Mouse (Mus musculus): ENCODE measurements around the gene Ctss. TPM values are rescaled to one million over a fixed set of nuclear protein-coding genes. Genes with fewer than 3 reads are reported as not detected.

The Ctss gene
- 16.3 and 17.7 TPM in 2 replicates for polyA plus RNA-seq (2014; fragmentation: Nextera tagmentation; extraction: Ambion mirVana)

DNA sequence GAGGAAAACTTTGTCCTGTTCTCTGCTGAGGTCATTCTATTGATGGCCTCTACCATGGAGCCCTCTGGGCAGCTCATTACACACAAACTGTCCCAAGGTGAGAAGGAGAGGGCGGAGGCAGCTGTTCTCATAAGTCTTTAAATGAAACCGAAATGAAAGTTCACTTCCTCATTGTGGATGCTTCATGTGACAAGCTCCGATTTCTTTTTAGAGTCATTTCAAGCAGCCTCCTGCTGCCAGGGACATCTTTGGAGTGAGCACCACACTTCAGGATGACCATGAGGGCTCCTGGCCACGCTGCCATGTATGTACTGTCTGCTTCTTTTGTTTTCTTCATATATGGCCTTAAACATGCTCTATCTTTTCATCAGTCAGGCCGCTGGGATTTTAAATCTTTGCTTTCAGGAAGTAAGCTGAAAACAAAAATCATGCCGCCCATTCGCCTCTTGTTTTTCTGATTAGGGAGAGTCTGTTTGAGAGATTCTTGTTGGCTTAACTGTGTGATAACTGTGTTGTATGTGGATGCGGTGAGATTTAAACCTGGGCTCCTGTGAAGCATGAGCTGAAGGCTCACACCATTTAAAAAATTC is at the start of gene Ctss:
Gene Ctss (plus strand): TSS at position 165 of the 590 bp plus-strand sequence.
- DNase-seq (ENCODE audit: low spot score) = no peak
- H3K36me3 ChIP-seq (replicated peaks; ENCODE audit: control insufficient read depth, insufficient read depth) = no peaks in the 10 kb centered on the region
- no peaks in the 10 kb centered on the region for H3K4me1 ChIP-seq (replicated peaks; ENCODE audit: control insufficient read depth, insufficient read depth, low read length)
- H3K27me3 ChIP-seq (ENCODE audit: control insufficient read depth, insufficient read depth, low read length) = no peaks in the 10 kb centered on the region
- H3K9ac ChIP-seq = no peak within 1 kb of the TSS
- 93% methylated on average over 8 of the region's 8 CpGs for WGBS
- no peaks in the 10 kb centered on the region for H3K9me3 ChIP-seq (ENCODE audit: control insufficient read depth, low read length)
- H3K4me3 ChIP-seq (replicated peaks; ENCODE audit: low read length) = no peak within 1 kb of the TSS
- H3K27ac ChIP-seq = no peak within 1 kb of the TSS
- H3K4me2 ChIP-seq (replicated peaks) = no peak within 1 kb of the TSS
- ATAC-seq (ENCODE audit: low FRiP score) = no peak

DNA sequence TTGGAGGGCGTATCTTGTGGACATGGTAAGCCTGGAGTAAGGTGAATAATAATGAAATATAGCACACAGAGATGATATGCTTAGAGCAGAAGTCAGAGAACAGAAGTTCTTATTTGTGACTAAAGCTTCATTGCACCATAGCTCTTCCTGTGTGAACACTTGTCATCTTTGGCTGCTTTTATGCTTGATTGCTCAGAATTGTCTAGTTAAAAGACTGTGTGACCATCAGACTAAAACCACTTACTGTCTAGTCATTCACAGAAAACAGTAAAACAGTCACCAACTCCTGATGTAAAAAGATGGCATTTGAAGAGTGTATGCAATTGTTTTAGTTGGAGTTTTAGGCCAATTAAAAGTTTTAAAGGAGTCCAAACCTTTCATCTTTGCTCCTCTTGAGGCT is 47.6 kb upstream of the Ctss start:
- ATAC-seq (ENCODE audit: low FRiP score) (no peak), DNase-seq (ENCODE audit: low spot score) (no peak)
- H3K4me3 ChIP-seq (replicated peaks; ENCODE audit: low read length) = no peak overlapping the region
- WGBS = 100% methylated on average over 1 of the region's 1 CpGs
- no peaks in the 10 kb centered on the region for H3K9me3 ChIP-seq (ENCODE audit: control insufficient read depth, low read length)
- H3K36me3 ChIP-seq (replicated peaks; ENCODE audit: control insufficient read depth, insufficient read depth) = peaks cover 90% of the 10 kb centered on the region
- H3K27me3 ChIP-seq (ENCODE audit: control insufficient read depth, insufficient read depth, low read length) = no peaks in the 10 kb centered on the region
- no peak overlapping the region for H3K4me2 ChIP-seq (replicated peaks)
- H3K27ac ChIP-seq = no peak overlapping the region
- H3K4me1 ChIP-seq (replicated peaks; ENCODE audit: control insufficient read depth, insufficient read depth, low read length) = no peaks in the 10 kb centered on the region
- H3K9ac ChIP-seq = no peak overlapping the region

DNA sequence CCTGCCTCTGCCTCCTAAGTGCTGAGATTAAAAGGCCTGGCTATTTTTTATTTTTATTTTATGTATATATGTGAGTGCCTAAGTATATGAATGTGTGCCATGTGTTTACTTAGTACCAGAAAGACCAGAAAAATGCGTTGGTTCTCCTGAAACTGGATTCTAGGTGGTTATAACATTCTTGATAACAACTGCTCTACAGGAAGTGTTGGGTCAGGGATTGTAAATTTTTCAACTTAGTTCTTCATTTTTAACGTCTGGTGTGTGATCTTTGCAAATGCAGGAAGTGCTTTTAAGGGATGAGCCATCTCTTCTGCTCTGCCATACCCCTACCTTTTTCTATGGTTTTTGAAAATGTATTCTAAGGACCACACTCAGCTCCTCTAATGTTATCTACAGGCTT is 40.2 kb upstream of the Ctss start:
- Histone ChIP-seq H3K27ac (no peak overlapping the region), H3K4me1 (replicated peaks; ENCODE audit: control insufficient read depth, insufficient read depth, low read length) (no peaks in the 10 kb centered on the region), H3K4me2 (replicated peaks) (no peak overlapping the region), H3K9me3 (ENCODE audit: control insufficient read depth, low read length) (no peaks in the 10 kb centered on the region), H3K27me3 (ENCODE audit: control insufficient read depth, insufficient read depth, low read length) (no peaks in the 10 kb centered on the region), H3K36me3 (replicated peaks; ENCODE audit: control insufficient read depth, insufficient read depth) (peaks cover 91% of the 10 kb centered on the region), H3K4me3 (replicated peaks; ENCODE audit: low read length) (no peak overlapping the region), H3K9ac (no peak overlapping the region)
- DNase-seq (ENCODE audit: low spot score) (no peak), ATAC-seq (ENCODE audit: low FRiP score) (no peak)
- 86% methylated on average over 2 of the region's 2 CpGs for WGBS

DNA sequence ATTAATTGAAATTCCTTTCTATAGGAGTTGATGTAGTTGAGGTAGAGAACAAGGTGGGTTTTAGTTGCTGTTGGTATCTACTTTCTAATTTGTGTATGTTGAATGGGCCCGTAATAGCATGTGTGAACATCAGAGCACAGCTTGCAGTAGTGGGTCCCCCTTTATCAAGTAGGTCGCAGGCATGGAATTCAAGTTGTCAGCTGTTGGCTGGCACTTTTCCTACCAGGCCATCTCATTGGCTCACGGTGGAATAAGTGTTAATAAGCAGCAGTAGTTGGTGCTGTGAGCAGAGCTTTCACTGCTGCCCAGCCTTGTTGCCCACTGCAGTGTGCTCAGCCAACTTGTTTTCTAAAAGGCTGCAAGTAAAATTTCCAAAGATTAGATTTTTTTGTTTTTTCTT is 37.9 kb upstream of the Ctss start:
- 92% methylated on average over 3 of the region's 3 CpGs for WGBS
- Histone ChIP-seq H3K9ac (no peak overlapping the region), H3K27me3 (ENCODE audit: control insufficient read depth, insufficient read depth, low read length) (no peaks in the 10 kb centered on the region), H3K27ac (no peak overlapping the region), H3K36me3 (replicated peaks; ENCODE audit: control insufficient read depth, insufficient read depth) (peaks cover 96% of the 10 kb centered on the region), H3K4me1 (replicated peaks; ENCODE audit: control insufficient read depth, insufficient read depth, low read length) (no peaks in the 10 kb centered on the region), H3K4me2 (replicated peaks) (no peak overlapping the region), H3K4me3 (replicated peaks; ENCODE audit: low read length) (no peak overlapping the region), H3K9me3 (ENCODE audit: control insufficient read depth, low read length) (no peaks in the 10 kb centered on the region)
- DNase-seq (ENCODE audit: low spot score) (no peak), ATAC-seq (ENCODE audit: low FRiP score) (no peak)

DNA sequence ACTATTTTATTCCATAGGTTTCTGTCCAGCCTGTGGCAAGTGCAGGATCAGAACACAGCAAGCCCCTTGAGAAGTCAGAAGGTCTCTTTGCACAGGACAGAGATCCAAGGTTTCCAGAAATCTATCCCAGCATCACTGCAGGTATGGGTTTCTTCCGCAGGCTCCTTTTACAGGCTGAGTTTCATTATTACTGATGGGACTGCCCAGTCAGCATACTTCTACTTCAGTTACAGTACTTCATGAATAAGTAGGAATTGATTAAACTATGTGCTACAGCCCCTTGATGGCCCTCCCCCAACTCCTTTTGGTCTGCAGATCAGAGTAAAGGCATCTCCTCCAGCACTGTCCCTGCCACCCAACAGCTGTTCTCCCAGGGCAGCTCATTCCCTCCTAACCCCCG is 36.3 kb upstream of the Ctss start:
- 92% methylated on average over 2 of the region's 2 CpGs for WGBS
- H3K27me3 ChIP-seq (ENCODE audit: control insufficient read depth, insufficient read depth, low read length) = no peaks in the 10 kb centered on the region
- no peaks in the 10 kb centered on the region for H3K4me1 ChIP-seq (replicated peaks; ENCODE audit: control insufficient read depth, insufficient read depth, low read length)
- no peaks in the 10 kb centered on the region for H3K9me3 ChIP-seq (ENCODE audit: control insufficient read depth, low read length)
- H3K36me3 ChIP-seq (replicated peaks; ENCODE audit: control insufficient read depth, insufficient read depth) = peaks cover 97% of the 10 kb centered on the region
- no peak overlapping the region for H3K4me3 ChIP-seq (replicated peaks; ENCODE audit: low read length)
- no peak overlapping the region for H3K27ac ChIP-seq
- H3K9ac ChIP-seq = no peak overlapping the region
- no peak for ATAC-seq (ENCODE audit: low FRiP score)
- H3K4me2 ChIP-seq (replicated peaks) = no peak overlapping the region
- no peak for DNase-seq (ENCODE audit: low spot score)

DNA sequence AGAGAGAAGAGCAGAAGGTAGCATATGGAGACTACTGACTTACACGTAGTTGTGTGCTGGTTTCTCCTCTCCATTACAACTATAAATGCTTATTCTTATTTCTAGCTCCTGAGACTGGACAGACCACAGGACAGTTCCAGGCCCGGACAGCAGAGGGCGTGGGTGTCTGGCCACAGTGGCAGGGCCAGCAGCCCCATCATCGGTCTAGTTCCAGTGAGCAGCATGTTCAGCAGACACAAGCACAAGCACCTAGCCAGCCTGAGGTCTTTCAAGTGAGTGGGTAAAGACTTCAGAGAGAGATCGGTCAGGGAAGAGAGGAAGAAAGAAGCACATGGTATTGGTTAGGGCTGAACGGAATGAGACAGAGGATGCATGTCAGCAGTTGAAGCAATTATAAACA is 32.2 kb upstream of the Ctss start:
- Histone ChIP-seq H3K4me1 (replicated peaks; ENCODE audit: control insufficient read depth, insufficient read depth, low read length) (no peaks in the 10 kb centered on the region), H3K4me3 (replicated peaks; ENCODE audit: low read length) (no peak overlapping the region), H3K27ac (no peak overlapping the region), H3K9ac (no peak overlapping the region), H3K9me3 (ENCODE audit: control insufficient read depth, low read length) (no peaks in the 10 kb centered on the region), H3K27me3 (ENCODE audit: control insufficient read depth, insufficient read depth, low read length) (no peaks in the 10 kb centered on the region), H3K4me2 (replicated peaks) (no peak overlapping the region), H3K36me3 (replicated peaks; ENCODE audit: control insufficient read depth, insufficient read depth) (peaks cover 78% of the 10 kb centered on the region)
- WGBS = 73% methylated on average over 6 of the region's 6 CpGs
- ATAC-seq (ENCODE audit: low FRiP score) (no peak), DNase-seq (ENCODE audit: low spot score) (no peak)

DNA sequence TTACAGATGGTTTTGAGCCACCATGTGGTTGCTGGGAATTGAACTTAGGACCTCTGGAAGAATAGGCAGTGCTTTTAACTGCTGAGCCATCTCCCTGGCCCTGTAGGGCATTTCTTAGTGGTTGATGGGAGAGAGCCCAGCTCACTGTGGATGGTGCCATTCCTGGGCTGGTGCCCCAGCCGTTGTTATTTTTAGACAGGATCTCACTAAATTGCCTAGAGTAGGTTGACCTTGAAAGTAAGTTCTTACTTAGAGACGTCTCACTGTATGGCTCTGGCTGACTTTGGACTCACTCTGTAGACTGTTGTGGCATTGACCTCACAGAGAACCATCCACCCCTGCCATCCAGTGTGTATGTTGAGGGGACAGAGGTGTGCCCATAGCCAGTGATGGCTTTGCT is 28.4 kb upstream of the Ctss start:
- DNase-seq (ENCODE audit: low spot score) = no peak
- Histone ChIP-seq H3K9me3 (ENCODE audit: control insufficient read depth, low read length) (no peaks in the 10 kb centered on the region), H3K36me3 (replicated peaks; ENCODE audit: control insufficient read depth, insufficient read depth) (peaks cover 40% of the 10 kb centered on the region), H3K4me2 (replicated peaks) (no peak overlapping the region), H3K4me1 (replicated peaks; ENCODE audit: control insufficient read depth, insufficient read depth, low read length) (no peaks in the 10 kb centered on the region), H3K9ac (no peak overlapping the region), H3K4me3 (replicated peaks; ENCODE audit: low read length) (no peak overlapping the region), H3K27me3 (ENCODE audit: control insufficient read depth, insufficient read depth, low read length) (no peaks in the 10 kb centered on the region), H3K27ac (no peak overlapping the region)
- 95% methylated on average over 2 of the region's 2 CpGs for WGBS
- no peak for ATAC-seq (ENCODE audit: low FRiP score)

DNA sequence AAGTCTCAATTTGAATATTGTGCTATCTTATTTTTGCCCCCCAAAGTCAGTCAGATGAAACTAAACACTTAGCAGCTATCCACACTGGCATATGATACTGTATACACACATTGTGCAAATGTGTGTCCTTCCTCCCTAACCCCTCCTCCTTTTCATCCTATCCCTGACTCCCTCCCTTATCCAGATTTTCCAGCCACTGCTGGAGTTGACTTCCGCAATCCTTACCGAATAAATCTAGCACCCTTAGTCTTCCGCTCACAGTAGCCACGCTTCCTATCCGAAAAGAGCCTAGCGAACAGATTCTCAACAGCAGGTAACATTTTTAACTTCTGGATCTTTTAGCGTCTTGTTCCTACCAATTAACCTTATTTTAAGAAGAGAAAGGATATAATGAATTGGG is 27.6 kb upstream of the Ctss start, which contains the start of gene Ctsk:
Gene Ctsk (plus strand): TSS at position 233 of the 400 bp plus-strand sequence.
- ATAC-seq (ENCODE audit: low FRiP score) = no peak
- H3K4me3 ChIP-seq (replicated peaks; ENCODE audit: low read length) = no peak within 1 kb of the TSS
- no peak for DNase-seq (ENCODE audit: low spot score)
- peaks cover 32% of the 10 kb centered on the region for H3K36me3 ChIP-seq (replicated peaks; ENCODE audit: control insufficient read depth, insufficient read depth)
- H3K9me3 ChIP-seq (ENCODE audit: control insufficient read depth, low read length) = no peaks in the 10 kb centered on the region
- no peaks in the 10 kb centered on the region for H3K27me3 ChIP-seq (ENCODE audit: control insufficient read depth, insufficient read depth, low read length)
- H3K4me2 ChIP-seq (replicated peaks) = no peak within 1 kb of the TSS
- H3K4me1 ChIP-seq (replicated peaks; ENCODE audit: control insufficient read depth, insufficient read depth, low read length) = no peaks in the 10 kb centered on the region
- no peak within 1 kb of the TSS for H3K27ac ChIP-seq
- no peak within 1 kb of the TSS for H3K9ac ChIP-seq
- WGBS = 86% methylated on average over 7 of the region's 7 CpGs

DNA sequence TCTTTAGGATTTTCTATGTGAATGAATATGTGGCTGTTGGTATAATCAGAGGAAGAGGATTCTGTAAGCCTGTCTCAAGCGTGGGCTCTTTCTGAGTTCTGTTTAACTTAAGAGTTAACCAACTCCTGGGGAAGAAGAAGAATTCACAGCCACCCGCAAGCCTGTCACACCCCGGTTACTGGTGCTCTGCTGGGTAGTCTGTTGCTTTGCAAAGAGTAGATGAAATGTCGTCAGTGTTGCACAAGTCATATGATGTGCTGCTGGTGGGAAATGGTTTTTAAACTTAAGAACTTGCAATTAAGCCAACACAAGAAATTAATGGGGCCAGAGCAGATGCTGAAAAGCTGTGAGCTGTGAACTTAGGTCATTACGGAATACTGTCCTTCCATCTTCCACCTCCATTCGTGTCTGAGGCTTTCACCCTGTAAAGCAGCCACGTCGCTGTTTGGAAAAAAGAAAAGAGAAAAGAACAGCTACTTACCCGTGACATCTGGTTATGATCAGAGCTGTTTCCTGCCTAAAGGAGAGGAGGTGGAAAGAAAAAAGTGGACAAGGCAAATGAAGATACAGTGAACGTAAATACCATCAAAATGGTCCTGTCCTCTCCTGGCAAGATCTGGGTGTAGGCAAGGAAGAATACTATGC is 27.0 kb upstream of the Ctss start:
- no peak overlapping the region for H3K9ac ChIP-seq
- peaks cover 26% of the 10 kb centered on the region for H3K36me3 ChIP-seq (replicated peaks; ENCODE audit: control insufficient read depth, insufficient read depth)
- no peak overlapping the region for H3K4me3 ChIP-seq (replicated peaks; ENCODE audit: low read length)
- no peaks in the 10 kb centered on the region for H3K27me3 ChIP-seq (ENCODE audit: control insufficient read depth, insufficient read depth, low read length)
- 70% methylated on average over 10 of the region's 10 CpGs for WGBS
- H3K9me3 ChIP-seq (ENCODE audit: control insufficient read depth, low read length) = no peaks in the 10 kb centered on the region
- DNase-seq (ENCODE audit: low spot score) (no peak), ATAC-seq (ENCODE audit: low FRiP score) (no peak)
- H3K4me2 ChIP-seq (replicated peaks) = no peak overlapping the region
- H3K27ac ChIP-seq = no peak overlapping the region
- no peaks in the 10 kb centered on the region for H3K4me1 ChIP-seq (replicated peaks; ENCODE audit: control insufficient read depth, insufficient read depth, low read length)
